Mouse (Mus musculus) heart, postnatal 10 days (tissue): ENCODE results near the gene Akain1. TPM values are rescaled to one million over a fixed set of nuclear protein-coding genes. Genes with fewer than 3 reads are reported as not detected.

Experiments
- DNase-seq, 2 experiments: peaks; one replicate each; pipeline ENCODE4 v3.0.0; 2021
- intact Hi-C: fragments of 180-260 bp; cut with DNase I; formaldehyde crosslinking; loops from one replicate; pipeline ENCODE4 v1.15.1; 2025
- total RNA-seq, 2 experiments: library from RNA; stranded (reverse); gene quantifications; 2 replicates each; pipeline ENCODE4 v1.2.3; 2021

The Akain1 gene
- not detected for total RNA-seq

GRCm38 (mm10) chr17:69438990-69439491, at the start of gene Akain1:
Gene Akain1 (plus strand): TSS chr17:69439326.
- DNase-seq: peak; percentile 82 to 85
- intact Hi-C loops: loop anchor here (2.0 kb wide), 2 partner anchors 20 to 56 kb away; partner anchors contain the start of gene Zbtb14

DNA sequence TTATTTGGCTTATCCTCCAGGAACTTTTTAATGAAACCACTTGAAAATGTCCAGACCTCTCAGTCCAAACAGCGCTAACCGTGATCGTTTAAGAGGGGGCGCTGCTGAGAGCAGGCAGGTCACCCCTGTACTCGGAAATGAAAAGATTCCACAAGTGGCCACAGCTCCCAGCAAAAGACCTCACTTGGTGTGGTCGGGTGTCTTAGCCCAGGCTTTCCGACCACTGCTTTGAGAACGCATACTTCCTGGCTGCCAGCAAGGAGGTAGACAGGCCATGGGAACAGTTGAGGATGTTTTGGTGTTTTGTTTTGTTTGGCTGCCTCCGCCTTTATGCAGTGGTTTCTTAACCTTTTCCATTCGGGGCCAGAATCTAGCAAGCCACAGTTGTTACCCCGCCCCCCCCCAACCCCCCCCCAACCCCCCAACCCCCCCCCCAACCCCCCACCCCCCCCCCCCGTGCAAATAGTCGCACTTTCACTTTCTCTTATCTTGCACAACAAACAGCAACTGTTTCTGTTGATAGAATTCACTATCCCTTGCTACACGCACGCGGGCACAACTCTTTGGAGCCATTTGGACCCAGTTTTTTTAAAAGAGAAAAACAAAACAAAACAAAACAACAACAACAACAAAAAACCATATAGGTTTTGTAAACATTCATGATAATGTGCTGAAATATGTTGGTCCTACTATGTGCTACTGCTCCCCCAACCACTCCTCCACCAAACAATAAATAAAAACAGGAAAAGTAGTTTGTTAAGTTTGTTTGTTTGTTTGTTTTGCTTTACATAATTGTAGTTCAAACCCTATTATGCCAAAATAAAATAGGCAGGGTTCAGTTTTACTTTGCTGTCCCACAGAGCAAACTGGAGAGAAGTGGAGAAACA, 42.7 kb upstream of the Akain1 start:
- peak; percentile 40 to 50 for DNase-seq
- intact Hi-C loops: no loop called here

DNA sequence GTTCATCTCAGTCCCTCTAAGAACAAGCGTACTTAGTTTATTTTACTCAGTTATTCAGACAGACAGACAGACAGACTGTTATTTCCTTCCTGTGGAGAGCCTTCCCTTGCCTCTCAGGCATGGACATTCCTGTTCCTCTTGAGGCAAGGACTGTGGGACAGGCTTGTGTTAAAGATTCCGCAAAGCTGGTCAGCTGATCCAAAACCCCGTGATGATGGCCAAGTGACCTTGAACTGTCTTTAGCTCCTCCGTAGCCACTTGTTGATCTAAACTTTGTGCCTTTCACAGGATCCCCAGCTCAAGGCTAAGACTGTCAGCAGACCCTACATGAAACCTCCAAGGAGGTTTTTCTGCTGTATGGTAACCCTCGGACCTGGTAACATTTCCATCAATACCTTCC, 42.0 kb upstream of the Akain1 start:
- intact Hi-C loops: no loop called here
- DNase-seq: peak in 1 of 2 experiments; percentile 20

- intact Hi-C loops: no loop called here
- no peak for DNase-seq
Observed at GRCm38 (mm10) chr17:69398092-69398491, 41.0 kb upstream of the Akain1 start.

- intact Hi-C loops: no loop called here
- DNase-seq: no peak
Observed at GRCm38 (mm10) chr17:69401146-69401545, 38.0 kb upstream of the Akain1 start.

DNA sequence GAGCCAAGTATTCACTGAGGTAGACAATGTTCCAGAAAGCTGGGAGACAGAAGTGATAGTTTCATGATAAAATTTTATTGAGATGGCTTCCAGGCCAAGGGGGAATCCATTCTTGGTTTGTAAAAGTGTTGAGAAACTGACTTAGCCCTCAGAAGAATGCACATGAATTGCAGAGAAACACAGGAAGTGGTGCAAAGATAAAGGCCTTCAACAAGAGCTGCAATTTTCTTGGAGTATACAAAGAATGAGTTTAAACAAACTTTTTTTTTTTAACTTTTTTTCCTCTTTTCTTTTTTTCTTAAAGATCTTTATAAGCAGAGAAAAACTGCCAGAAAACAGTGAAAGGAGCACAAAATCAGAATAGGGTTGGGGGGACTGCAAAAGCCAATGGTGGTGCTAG, 23.0 kb upstream of the Akain1 start:
- DNase-seq: no peak
- intact Hi-C loops: no loop called here

- intact Hi-C loops: loop anchor here (1.0 kb wide), 1 partner anchor 33 kb away; no protein-coding TSS in a partner anchor
- DNase-seq: peak; percentile 97 to 98
Observed at GRCm38 (mm10) chr17:69416920-69417661, 22.0 kb upstream of the Akain1 start.

DNA sequence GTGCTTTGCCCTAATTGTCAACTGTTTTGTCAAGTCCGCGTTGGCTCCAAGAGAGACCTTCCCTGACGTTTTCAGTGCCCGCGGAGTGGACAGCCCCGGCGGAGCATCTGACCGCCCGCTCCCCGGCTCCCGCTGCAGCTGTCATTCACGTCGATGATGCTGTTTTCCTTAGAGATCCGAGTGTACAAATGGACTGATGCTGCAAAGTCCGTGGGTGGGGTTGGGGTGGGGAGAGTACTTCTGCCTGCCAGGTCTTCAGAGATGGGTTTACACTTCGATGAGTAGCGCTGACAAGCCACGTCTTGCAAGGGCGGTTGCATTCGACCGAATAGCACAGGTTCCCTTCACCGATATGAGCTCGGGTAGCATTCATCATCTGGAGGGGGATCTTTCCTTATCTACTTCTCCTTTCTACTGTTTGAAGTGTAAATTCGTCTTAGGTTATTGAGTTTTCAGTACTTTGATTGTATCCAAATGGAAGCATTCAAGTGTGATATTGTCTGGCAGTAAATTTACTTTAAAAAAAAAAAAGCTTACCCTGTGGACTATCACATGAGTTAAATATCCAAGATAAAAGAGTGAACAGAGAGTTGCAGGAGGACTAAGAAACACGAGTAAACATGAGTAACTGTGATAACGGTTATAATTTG, 21.3 kb upstream of the Akain1 start:
- intact Hi-C loops: loop anchor here (1.0 to 2.0 kb wide), 2 partner anchors 21 to 34 kb away; partner anchors contain the start of gene Akain1
- DNase-seq: no peak

DNA sequence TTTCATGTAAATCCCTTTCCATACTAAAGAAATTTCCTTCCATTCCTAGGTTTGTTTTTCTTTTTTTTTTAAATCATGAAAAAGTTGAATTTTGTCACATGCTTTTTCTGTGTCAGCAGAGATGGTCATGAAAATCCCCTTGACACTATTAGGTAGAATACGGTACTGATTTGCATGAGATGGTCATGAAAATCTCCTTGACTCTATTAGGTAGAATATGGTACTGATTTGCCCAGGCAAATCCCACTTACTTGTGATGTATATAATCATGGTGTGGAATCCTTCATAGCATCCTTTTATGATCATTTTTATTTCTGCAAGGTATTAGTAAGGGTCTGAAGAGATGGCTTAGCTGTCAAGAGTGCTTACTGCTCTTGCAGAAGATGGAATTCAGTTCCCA, 17.5 kb upstream of the Akain1 start:
- intact Hi-C loops: no loop called here
- no peak for DNase-seq

GRCm38 (mm10) chr17:69437836-69438235, 1.3 kb upstream of the Akain1 start:
- DNase-seq: no peak
- intact Hi-C loops: loop anchor here (2.0 kb wide), 2 partner anchors 19 to 55 kb away; partner anchors contain the start of gene Zbtb14

GRCm38 (mm10) chr17:69438486-69438885, 640 bp upstream of the Akain1 start:
- no peak for DNase-seq
- intact Hi-C loops: loop anchor here (2.0 kb wide), 2 partner anchors 20 to 56 kb away; partner anchors contain the start of gene Zbtb14

- intact Hi-C loops: loop anchor here (2.0 kb wide), 2 partner anchors 21 to 57 kb away; partner anchors contain the start of gene Zbtb14
- peak; percentile 11 to 12 for DNase-seq
Observed at GRCm38 (mm10) chr17:69439571-69440480, 700 bp downstream of the Akain1 start.

DNA sequence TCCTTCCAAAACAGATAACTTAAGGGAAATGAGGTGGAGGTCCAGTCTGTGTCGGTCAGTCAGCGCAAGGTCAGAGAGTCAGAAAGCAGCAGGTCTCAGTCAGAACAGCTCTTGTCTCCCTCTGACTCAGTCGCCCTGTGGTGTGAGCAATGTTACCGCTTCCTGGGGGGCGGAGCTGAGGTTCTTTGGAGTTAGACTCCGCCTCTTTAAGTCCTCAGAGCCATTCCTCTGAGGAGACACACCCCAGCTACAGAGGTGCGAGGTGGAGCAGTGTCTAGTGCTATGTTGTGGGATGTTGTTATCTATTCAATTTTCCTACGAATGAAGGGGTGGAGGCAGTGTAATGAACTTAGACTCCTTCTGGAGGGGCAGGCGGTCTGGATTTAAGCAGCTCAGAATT, 1.9 kb downstream of the Akain1 start:
- intact Hi-C loops: no loop called here
- no peak for DNase-seq

DNA sequence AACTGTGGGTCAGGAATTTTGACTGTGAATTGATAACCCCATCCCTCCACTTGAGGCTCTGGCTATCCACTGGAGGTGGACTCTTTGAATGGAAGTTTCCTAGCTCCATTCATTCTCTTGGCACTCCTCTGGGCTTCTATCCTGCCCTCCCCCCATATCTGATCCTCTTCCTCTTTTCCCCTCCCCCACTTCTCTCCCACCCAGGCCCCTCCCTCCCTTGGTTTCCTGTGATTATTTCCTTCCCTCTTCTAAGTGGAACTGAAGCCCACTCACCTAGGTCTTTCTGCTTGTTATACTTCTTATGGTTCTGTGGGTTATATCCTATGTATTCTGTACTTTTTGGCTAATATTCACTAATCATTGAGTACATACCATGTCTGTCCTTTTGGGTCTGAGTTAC, 9.6 kb downstream of the Akain1 start:
- intact Hi-C loops: no loop called here
- no peak for DNase-seq

DNA sequence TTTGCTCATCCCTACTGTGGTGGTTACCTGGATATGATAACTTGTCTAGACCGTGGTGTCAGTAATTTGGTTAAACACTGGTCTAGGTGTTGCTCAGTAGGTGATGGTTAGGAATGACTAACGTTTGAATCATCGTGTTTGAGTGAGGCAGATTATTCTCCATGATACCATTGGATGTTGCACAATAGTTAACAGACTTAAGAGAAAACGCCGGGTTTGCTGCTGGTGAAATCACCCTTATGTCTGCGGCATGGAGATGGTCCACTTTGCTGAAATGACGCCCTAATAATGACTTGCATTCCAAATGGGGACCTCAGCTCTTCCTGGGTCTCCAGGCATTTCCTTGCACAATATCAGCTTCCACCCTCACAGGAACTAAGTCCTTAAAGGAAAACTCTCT, 22.6 kb downstream of the Akain1 start:
- no peak for DNase-seq
- intact Hi-C loops: no loop called here

- intact Hi-C loops: no loop called here
Observed at GRCm38 (mm10) chr17:69463037-69463436, 23.9 kb downstream of the Akain1 start.

DNA sequence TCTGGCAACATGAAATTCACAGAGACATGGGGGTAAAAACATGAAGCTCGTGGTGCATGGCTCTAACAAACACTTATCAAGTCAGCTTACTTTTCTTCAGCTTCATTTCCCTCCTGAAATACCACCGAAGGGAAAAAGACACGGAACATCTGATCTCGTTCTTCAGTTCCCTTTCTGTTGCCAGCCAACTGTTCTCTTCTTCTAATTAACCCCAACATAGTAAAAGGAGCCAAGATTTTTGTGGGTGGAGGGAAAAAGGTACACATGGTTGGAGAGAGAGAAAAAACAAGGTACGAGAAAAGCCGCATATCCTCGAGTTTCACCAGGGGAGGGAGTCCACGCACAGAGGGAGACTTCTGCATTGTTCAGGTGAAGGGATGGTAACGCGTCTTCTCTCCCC, 32.0 kb downstream of the Akain1 start:
- DNase-seq: no peak
- intact Hi-C loops: no loop called here

More at GRCm38 (mm10) chr17:69463037-69463436, 23.9 kb downstream of the Akain1 start:
- DNase-seq: no peak

GRCm38 (mm10) chr17:69472401-69472800, 33.3 kb downstream of the Akain1 start:
- DNase-seq: no peak
- intact Hi-C loops: no loop called here

DNA sequence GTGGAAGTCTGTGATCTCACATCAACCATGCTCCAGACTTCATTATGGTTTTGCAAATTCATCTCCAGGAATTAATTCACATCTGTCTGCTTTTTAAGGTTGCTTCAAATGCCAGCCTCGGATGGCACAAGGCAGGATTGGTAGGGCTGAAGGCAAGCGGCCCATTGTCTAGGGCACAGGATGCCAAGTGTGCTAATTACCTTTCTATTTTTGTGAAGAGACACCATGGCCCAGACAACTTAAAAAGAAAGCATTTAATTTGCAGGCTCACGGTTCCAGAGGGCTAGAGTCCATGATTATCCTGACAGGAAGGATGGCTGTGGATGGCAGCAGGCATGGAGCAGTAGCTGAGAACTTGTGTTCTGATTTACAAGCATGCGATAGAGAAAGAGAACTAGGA, 35.0 kb downstream of the Akain1 start:
- intact Hi-C loops: no loop called here
- DNase-seq: no peak

DNA sequence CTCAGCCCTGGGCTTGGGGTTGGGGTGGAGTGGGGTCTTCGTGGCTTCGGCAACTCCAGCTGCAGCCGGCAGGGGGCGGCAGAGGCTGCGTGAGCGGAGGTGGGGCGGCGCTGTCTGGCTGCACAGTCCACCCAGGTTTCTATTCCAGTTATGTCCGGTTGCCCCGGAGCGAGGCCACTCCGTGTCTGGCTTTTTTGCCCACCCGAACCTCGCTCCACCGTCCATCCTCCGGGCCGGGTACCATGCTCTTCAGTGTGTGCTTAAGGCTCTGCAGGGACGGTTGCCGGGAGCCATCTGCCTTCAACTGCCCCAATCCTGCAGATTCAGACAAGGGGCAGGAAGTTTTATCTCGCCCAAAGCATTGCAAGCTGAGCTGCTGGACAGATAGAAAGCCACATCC, 36.3 kb downstream of the Akain1 start:
- peak; percentile 67 to 76 for DNase-seq
- intact Hi-C loops: no loop called here
